Mouse (Mus musculus) cortical plate, adult 2 months (tissue): ENCODE measurements around the gene Sv2a. TPM values are rescaled to one million over a fixed set of nuclear protein-coding genes. Genes with fewer than 3 reads are reported as not detected.
A peak's percentile ranks its signal among the peaks of the same experiment; 100 is the strongest.
"Not testable (repeated sequence)": the region's sequence is repeated elsewhere in the genome, so short reads cannot be mapped to it uniquely, and the experiment has no call there.

Experiments used
- H3K27ac ChIP-seq: fragments of 200-500 bp; 2 replicates; pipeline ENCODE4 v1.5.1; 2012; ENCODE audit warnings: low read length, control low read depth, inconsistent platforms; ENCODE audit not compliant: insufficient read depth
- H3K4me1 ChIP-seq: fragments of 200-500 bp; 2 replicates; pipeline ENCODE4 v1.6.1; 2011; ENCODE audit warnings: low read length; ENCODE audit not compliant: control insufficient read depth, insufficient read depth
- H3K4me3 ChIP-seq: fragments of 200-500 bp; 2 replicates; pipeline ENCODE4 v1.5.1; 2011; ENCODE audit warnings: mild to moderate bottlenecking, low read length, control low read depth; ENCODE audit not compliant: insufficient read depth
- CTCF ChIP-seq: fragments of 200-500 bp; IDR thresholded peaks from 2 replicates; pipeline ENCODE4 v1.5.1; 2011; ENCODE audit warnings: mild to moderate bottlenecking, control low read depth, low read length; ENCODE audit not compliant: insufficient read depth; ENCODE audit errors: extremely low read depth
- POLR2A ChIP-seq: fragments of 200-500 bp; IDR thresholded peaks from 2 replicates; pipeline ENCODE4 v1.6.1; 2011; ENCODE audit warnings: mild to moderate bottlenecking, low read length, control low read depth; ENCODE audit not compliant: insufficient read depth; ENCODE audit errors: extremely low read depth
- polyA plus RNA-seq: library from polyadenylated mRNA; depleted of rRNA; stranded (reverse); fragments of >200 nt; gene quantifications from 2 replicates; pipeline ENCODE4 v1.2.3, GENCODE M21; 2012; rRNA removed

Sv2a gene
- polyA plus RNA-seq, 1 experiment = 279 TPM

- peak within 1 kb of the TSS; percentile 80 for H3K27ac ChIP-seq
- peak; percentile 51; the same call in 1 of the 2 replicates for TF ChIP-seq POLR2A
- not testable (repeated sequence) for H3K4me1 ChIP-seq
- H3K4me3 ChIP-seq = peak within 1 kb of the TSS; percentile 69
These were observed 59.2 kb downstream of the Sv2a start, which contains the start of gene Hist2h2aa2 for GRCm38 (mm10) chr3:96239949-96240798. Gene Hist2h2aa2 (minus strand): TSS chr3:96240276.

- peak overlapping the region; percentile 18; the same call in 1 of the 2 replicates for H3K4me3 ChIP-seq
- TF ChIP-seq POLR2A (no peak), CTCF (no peak)
- H3K4me1 ChIP-seq = peaks cover 6% of the 10 kb centered on the region; the same call in 1 of the 2 replicates
- peak overlapping the region; percentile 80 for H3K27ac ChIP-seq
These were observed 59.8 kb downstream of the Sv2a start for GRCm38 (mm10) chr3:96240799-96241197.

GRCm38 (mm10) chr3:96243921-96244572, 63.1 kb downstream of the Sv2a start:
- H3K4me3 ChIP-seq = peak overlapping the region; percentile 93; the same call in 1 of the 2 replicates
- TF ChIP-seq POLR2A (no peak), CTCF (no peak)
- peaks cover 3% of the 10 kb centered on the region; the same call in 1 of the 2 replicates for H3K4me1 ChIP-seq
- no peak overlapping the region for H3K27ac ChIP-seq

Other genes with a start within 250 kb of the Sv2a start
- gene Plekho1, start 185.2 kb upstream of the Sv2a start, polyA plus RNA-seq = 133 and 134 TPM in 2 replicates
- gene Vps45, start 122.7 kb upstream of the Sv2a start, polyA plus RNA-seq = 29.9 and 32.1 TPM in 2 replicates
- gene Otud7b, start 76.6 kb upstream of the Sv2a start, polyA plus RNA-seq = 17.3 and 19.9 TPM in 2 replicates
- gene Mtmr11, start 19.1 kb upstream of the Sv2a start, polyA plus RNA-seq = 13.4 and 14.0 TPM in 2 replicates
- 46.0 and 51.1 TPM in 2 replicates for gene Sf3b4, start 8.8 kb upstream of the Sv2a start, polyA plus RNA-seq
- gene Bola1, start 38.6 kb downstream of the Sv2a start, polyA plus RNA-seq = 29.4 and 29.9 TPM in 2 replicates
- 1.3 and 2.7 TPM in 2 replicates for gene Hist2h2ab, start 38.7 kb downstream of the Sv2a start, polyA plus RNA-seq
- gene Hist2h2ac, start 39.7 kb downstream of the Sv2a start, polyA plus RNA-seq = 1.9 and 4.6 TPM in 2 replicates
- 7.7 TPM in 2 replicates for gene Hist2h2be, start 40.0 kb downstream of the Sv2a start, polyA plus RNA-seq
- gene Hist2h3c2, start 58.0 kb downstream of the Sv2a start, polyA plus RNA-seq = 9.2 and 10.1 TPM in 2 replicates
- gene Hist2h2aa2, start 59.1 kb downstream of the Sv2a start, polyA plus RNA-seq = 5.5 and 18.0 TPM in 2 replicates
- 137 and 156 TPM in 2 replicates for gene Hist2h2aa1, start 64.3 kb downstream of the Sv2a start, polyA plus RNA-seq
- not detected in 2 replicates for gene Hist2h3c1, start 65.5 kb downstream of the Sv2a start, polyA plus RNA-seq
- gene Hist2h4, start 82.2 kb downstream of the Sv2a start, polyA plus RNA-seq = 3.1 and 3.6 TPM in 2 replicates
- gene Hist2h3b, start 87.5 kb downstream of the Sv2a start, polyA plus RNA-seq = 3.3 and 9.5 TPM in 2 replicates
- gene Hist2h2bb, start 88.6 kb downstream of the Sv2a start, polyA plus RNA-seq = 3.7 and 6.7 TPM in 2 replicates
- 3.6 and 5.1 TPM in 2 replicates for gene Fcgr1, start 112.8 kb downstream of the Sv2a start, polyA plus RNA-seq